Mouse (Mus musculus) monocyte, adult 2 months (primary cell): ENCODE results near the gene Cyth4.
A peak's percentile ranks its signal among the peaks of the same experiment; 100 is the strongest.

ENCODE experiments used
- DNase-seq, 2 experiments: peaks; one replicate each; pipeline ENCODE4 v3.0.0; 2022; ENCODE audit warnings: low spot score in 2 of 2, low read depth in 1 of 2

Gene Cyth4

GRCm38 (mm10) chr15:78610705-78611462 lies 14.0 kb downstream of the Cyth4 start:
- no peak for DNase-seq

DNA sequence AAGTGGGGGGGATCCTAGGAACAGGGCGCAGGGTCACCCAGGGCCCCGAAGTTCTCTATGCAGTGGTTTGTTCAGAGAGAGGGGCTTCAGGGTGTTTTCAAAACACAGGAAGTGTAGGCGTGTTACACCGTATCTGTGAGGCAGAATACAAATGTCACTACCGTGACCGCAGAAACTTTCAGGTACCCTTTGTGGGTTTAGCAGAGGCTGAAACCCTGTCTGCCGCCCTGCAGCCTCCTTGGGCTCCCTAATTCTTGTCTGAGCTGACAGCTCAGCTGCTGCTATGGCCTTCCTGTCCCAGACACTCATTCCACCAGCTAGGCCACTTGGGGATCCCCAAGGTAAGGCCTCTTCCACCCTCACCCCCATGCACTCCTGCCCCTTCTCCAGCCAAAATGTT lies 17.7 kb downstream of the Cyth4 start:
- no peak for DNase-seq

DNA sequence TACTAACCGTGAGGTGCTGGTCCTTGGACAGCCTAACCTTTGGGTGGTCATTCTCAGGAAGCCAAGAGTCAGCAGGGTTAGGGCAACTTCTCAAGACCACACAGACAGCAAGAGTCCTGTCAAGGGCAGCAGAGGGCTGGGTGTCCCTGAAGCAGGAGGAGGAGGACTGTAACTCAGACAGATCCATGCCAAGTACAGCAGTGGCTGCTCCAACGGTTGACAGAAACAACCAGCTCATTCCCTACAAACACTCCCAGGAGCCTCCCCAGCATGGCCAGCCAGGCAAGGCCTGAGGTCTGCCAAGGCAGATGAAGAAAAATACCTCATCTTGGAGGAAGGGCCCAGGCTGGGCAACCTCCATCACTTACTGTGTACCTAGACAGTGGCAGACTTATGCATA lies 20.1 kb downstream of the Cyth4 start:
- no peak for DNase-seq

- DNase-seq: peak in 1 of 2 experiments; percentile 58
Observed at GRCm38 (mm10) chr15:78623426-78623825, 26.6 kb downstream of the Cyth4 start.

GRCm38 (mm10) chr15:78624431-78624950 lies 27.6 kb downstream of the Cyth4 start:
- DNase-seq: no peak

DNA sequence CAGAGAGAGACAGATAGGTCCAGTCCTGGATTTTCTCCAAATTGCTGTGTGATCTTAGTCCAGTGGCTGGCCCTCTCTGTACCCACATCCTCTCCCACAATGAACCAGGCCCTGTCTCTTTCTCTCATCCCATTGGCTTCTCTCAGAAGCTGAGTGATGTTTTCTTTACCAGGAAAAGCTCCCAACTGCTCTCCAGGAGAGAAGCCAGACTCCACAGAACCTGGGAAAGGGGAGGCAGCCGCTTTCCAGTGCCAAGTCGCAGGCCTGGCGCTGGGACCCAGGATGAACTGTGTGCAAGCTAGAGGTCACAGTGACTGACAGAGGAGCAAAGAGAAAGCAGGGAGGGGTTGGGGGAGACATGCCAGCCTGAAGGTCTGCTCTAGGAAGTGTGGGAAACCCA lies 28.1 kb downstream of the Cyth4 start:
- no peak for DNase-seq

- no peak for DNase-seq
Observed at GRCm38 (mm10) chr15:78626285-78626684, 29.4 kb downstream of the Cyth4 start.

DNA sequence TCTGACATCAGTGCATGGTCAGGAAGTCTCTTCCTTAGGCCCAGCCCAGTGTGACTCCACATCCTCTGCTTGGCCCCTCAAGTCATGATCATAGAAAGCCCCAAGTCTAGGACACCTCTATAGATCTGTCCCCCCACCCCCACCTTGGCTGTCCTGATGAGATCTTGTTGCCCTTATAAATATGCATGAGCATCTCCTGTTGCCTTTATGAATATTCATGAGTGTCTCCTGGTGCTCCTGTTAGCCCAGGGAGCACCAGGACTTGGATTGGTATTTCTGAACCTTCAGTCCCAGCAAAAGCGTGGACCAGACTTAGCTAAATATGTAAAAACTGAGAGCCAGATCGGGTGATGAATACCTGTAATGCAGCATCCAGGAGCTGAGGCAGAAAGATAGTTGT lies 35.5 kb downstream of the Cyth4 start:
- DNase-seq: no peak

- DNase-seq: no peak
Observed at GRCm38 (mm10) chr15:78633413-78633812, 36.6 kb downstream of the Cyth4 start.

GRCm38 (mm10) chr15:78634095-78634737 lies 37.4 kb downstream of the Cyth4 start:
- no peak for DNase-seq

- no peak for DNase-seq
Observed at GRCm38 (mm10) chr15:78635231-78635630, 38.4 kb downstream of the Cyth4 start.

DNA sequence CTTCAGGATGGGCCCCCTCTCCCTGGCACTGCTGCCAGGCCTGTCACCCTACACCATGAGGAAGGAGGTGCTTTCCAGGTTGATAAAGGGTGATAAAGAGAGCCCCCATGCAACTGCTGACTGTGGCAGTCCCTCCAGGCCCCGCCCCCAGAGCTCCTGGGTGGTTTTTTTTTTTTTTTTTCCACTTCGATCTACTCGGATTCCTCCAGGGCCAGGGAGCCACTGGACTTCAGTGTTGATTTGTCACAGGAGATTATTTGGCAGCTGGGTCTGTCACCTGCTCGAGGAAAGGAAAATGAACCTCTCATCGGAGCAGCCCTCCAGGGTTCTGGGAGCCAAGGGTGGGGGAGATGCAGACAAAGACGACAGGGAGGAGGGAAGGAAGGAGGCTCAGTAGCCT lies 46.8 kb downstream of the Cyth4 start:
- DNase-seq: no peak

- DNase-seq: no peak
Observed at GRCm38 (mm10) chr15:78644606-78645005, 47.8 kb downstream of the Cyth4 start.

DNA sequence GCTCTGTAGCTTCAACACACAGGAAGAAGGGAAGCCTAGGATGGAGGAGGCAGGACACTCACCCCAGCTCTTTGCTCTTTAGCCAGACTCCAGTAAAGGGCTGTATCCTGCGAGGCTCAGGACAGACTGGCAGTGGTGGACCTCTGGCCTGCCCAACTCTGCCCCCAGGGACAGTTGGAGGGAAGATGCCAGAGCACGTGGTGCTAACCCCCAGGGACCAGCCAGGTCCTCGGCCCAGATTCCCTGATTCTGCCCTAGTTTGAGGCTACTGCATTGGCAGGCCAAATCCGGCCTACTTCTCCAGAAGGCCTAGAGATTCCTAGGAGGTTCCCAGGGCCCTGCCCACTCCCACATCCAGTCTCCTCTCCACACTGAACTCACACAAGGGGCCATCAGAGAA lies 50.9 kb downstream of the Cyth4 start:
- no peak for DNase-seq

DNA sequence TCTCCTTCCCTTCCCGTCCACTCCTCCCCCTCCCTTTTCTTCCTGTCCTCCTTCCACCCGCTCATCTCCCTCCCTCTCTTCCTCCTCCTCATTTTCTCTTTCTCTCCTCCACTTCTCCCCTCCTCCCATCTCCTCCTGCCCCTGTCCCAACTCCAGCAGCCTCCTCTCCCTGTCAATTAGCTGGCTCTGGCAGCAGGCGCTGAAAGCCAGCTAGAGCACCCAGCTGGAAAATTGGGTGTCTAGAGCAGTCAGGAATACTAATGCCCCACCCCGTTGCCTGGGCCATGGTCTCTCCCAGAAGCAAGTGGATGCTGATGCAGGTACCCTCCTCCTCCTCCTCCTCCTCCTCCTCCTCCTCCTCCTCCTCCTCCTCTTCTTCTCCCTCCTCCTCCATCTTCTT lies 54.3 kb downstream of the Cyth4 start:
- DNase-seq: no peak

- DNase-seq: no peak
Observed at GRCm38 (mm10) chr15:78664268-78664667, 67.4 kb downstream of the Cyth4 start.

- DNase-seq: no peak
Observed at GRCm38 (mm10) chr15:78669221-78669871, 72.5 kb downstream of the Cyth4 start.

- DNase-seq: no peak
Observed at GRCm38 (mm10) chr15:78670341-78670740, 73.5 kb downstream of the Cyth4 start.
